Mouse (Mus musculus) forebrain, embryonic 11.5 days (tissue): Measurements from ENCODE around the gene Itih1. TPM values are rescaled to one million over a fixed set of nuclear protein-coding genes. Genes with fewer than 3 reads are reported as not detected.

ENCODE experiments used
- ATAC-seq: fragments of 200-750 bp; cut with Nextera tagmentation; replicated peaks from 2 replicates; pipeline ENCODE4 v1.8.0; 2017; ENCODE audit warnings: moderate TSS enrichment; ENCODE audit not compliant: low FRiP score
- DNase-seq: peaks from one replicate; pipeline ENCODE4 v3.0.0-alpha.2; 2017; ENCODE audit warnings: low spot score
- H3K27ac ChIP-seq: fragments of 300-500 bp; sonication (generic); 2 replicates; pipeline ENCODE4 v1.5.1; 2014; ENCODE audit warnings: low read depth, low read length
- H3K27me3 ChIP-seq: fragments of 300-500 bp; sonication (generic); 2 replicates; pipeline ENCODE4 v1.6.1; 2014; ENCODE audit warnings: mild to moderate bottlenecking, low read length, mixed read lengths; ENCODE audit not compliant: control insufficient read depth, insufficient read depth
- H3K36me3 ChIP-seq: fragments of 300-500 bp; sonication (generic); 2 replicates; pipeline ENCODE4 v1.6.1; 2014; ENCODE audit warnings: mild to moderate bottlenecking, low read length, moderate library complexity, mixed read lengths; ENCODE audit not compliant: control insufficient read depth, insufficient read depth
- H3K4me1 ChIP-seq: fragments of 300-500 bp; sonication (generic); replicated peaks from 2 replicates; pipeline ENCODE4 v1.6.1; 2014; ENCODE audit warnings: low read length, mixed read lengths; ENCODE audit not compliant: control insufficient read depth, insufficient read depth
- H3K4me2 ChIP-seq: fragments of 300-500 bp; sonication (generic); 2 replicates; pipeline ENCODE4 v1.6.1; 2014; ENCODE audit warnings: low read depth, mild to moderate bottlenecking, low read length, moderate library complexity, mixed read lengths; ENCODE audit not compliant: severe bottlenecking
- H3K4me3 ChIP-seq: fragments of 300-500 bp; sonication (generic); 2 replicates; pipeline ENCODE4 v1.5.1; 2014; ENCODE audit warnings: low read depth, low read length
- H3K9ac ChIP-seq: fragments of 300-500 bp; sonication (generic); 2 replicates; pipeline ENCODE4 v1.6.1; 2014; ENCODE audit warnings: low read length
- H3K9me3 ChIP-seq: fragments of 300-500 bp; sonication (generic); 2 replicates; pipeline ENCODE4 v1.6.1; 2016; ENCODE audit warnings: low read length, mixed read lengths; ENCODE audit not compliant: control insufficient read depth
- WGBS: fragments of 180-500 bp; shearing (Covaris S2); extraction: QIAGEN DNeasy Blood & Tissue Kit; methylation state at CpG from one replicate; pipeline ENCODE4 v1.1.7; 2014; 5-methylcytosine and 5-hydroxymethylcytosine counted together
- polyA plus RNA-seq: library from polyadenylated mRNA; unstranded; fragments of >200 nt; fragmentation: Nextera tagmentation; extraction: Ambion mirVana; gene quantifications from 2 replicates; pipeline ENCODE4 v1.2.1, GENCODE M21; 2014

The Itih1 gene
- polyA plus RNA-seq, 1 experiment from 2014 or later = not detected

- 70% methylated on average over 11 of the region's 11 CpGs for whole genome bisulfite sequencing
- H3K36me3 ChIP-seq = no peaks in the 10 kb centered on the region
- H3K9me3 ChIP-seq = no peaks in the 10 kb centered on the region
- no peak overlapping the region for H3K4me2 ChIP-seq
- DNase-seq (peak; percentile 75), ATAC-seq (no peak)
- H3K27ac ChIP-seq = no peak overlapping the region
- no peak overlapping the region for H3K9ac ChIP-seq
- no peaks in the 10 kb centered on the region for H3K4me1 ChIP-seq
- H3K27me3 ChIP-seq = no peaks in the 10 kb centered on the region
- H3K4me3 ChIP-seq = no peak overlapping the region
Observed at GRCm38 (mm10) chr14:30943860-30944674, 978 bp upstream of the Itih1 start.

- Histone ChIP-seq H3K9me3 (no peaks in the 10 kb centered on the region), H3K4me3 (no peak overlapping the region), H3K4me1 (no peaks in the 10 kb centered on the region), H3K9ac (no peak overlapping the region), H3K4me2 (no peak overlapping the region), H3K36me3 (no peaks in the 10 kb centered on the region), H3K27ac (no peak overlapping the region), H3K27me3 (no peaks in the 10 kb centered on the region)
- WGBS = 98% methylated on average over 4 of the region's 4 CpGs
- ATAC-seq (no peak), DNase-seq (peak; percentile 24)
Observed at GRCm38 (mm10) chr14:30942254-30942653, 835 bp downstream of the Itih1 start.

GRCm38 (mm10) chr14:30933351-30933750, 9.7 kb downstream of the Itih1 start:
- ATAC-seq (no peak), DNase-seq (no peak)
- H3K4me3 ChIP-seq = no peak overlapping the region
- no peak overlapping the region for H3K4me2 ChIP-seq
- no peaks in the 10 kb centered on the region for H3K9me3 ChIP-seq
- H3K9ac ChIP-seq = no peak overlapping the region
- no peak overlapping the region for H3K27ac ChIP-seq
- H3K4me1 ChIP-seq = no peaks in the 10 kb centered on the region
- no peaks in the 10 kb centered on the region for H3K36me3 ChIP-seq
- 91% methylated on average over 9 of the region's 9 CpGs for WGBS
- H3K27me3 ChIP-seq = no peaks in the 10 kb centered on the region

- no peak for ATAC-seq
- no peaks in the 10 kb centered on the region for H3K36me3 ChIP-seq
- H3K9ac ChIP-seq = no peak overlapping the region
- no peaks in the 10 kb centered on the region for H3K9me3 ChIP-seq
- H3K4me1 ChIP-seq = no peaks in the 10 kb centered on the region
- WGBS = 89% methylated on average over 4 of the region's 4 CpGs
- H3K4me2 ChIP-seq = no peak overlapping the region
- H3K27ac ChIP-seq = no peak overlapping the region
- no peak overlapping the region for H3K4me3 ChIP-seq
- no peaks in the 10 kb centered on the region for H3K27me3 ChIP-seq
- DNase-seq = no peak
Observed at GRCm38 (mm10) chr14:30930386-30930785, 12.7 kb downstream of the Itih1 start.

GRCm38 (mm10) chr14:30925492-30925891, 17.6 kb downstream of the Itih1 start:
- 94% methylated on average over 3 of the region's 3 CpGs for WGBS

GRCm38 (mm10) chr14:30923375-30924105, 19.5 kb downstream of the Itih1 start, which contains the start of gene Itih3:
Gene Itih3, minus strand, starts transcription at chr14:30923760.
- DNase-seq (no peak), ATAC-seq (no peak)
- H3K27ac ChIP-seq = no peak within 1 kb of the TSS
- no peaks in the 10 kb centered on the region for H3K27me3 ChIP-seq
- no peaks in the 10 kb centered on the region for H3K36me3 ChIP-seq
- WGBS = 76% methylated on average over 6 of the region's 6 CpGs
- no peaks in the 10 kb centered on the region for H3K9me3 ChIP-seq
- no peak within 1 kb of the TSS for H3K4me3 ChIP-seq
- no peak within 1 kb of the TSS for H3K4me2 ChIP-seq
- no peak within 1 kb of the TSS for H3K9ac ChIP-seq
- H3K4me1 ChIP-seq = no peaks in the 10 kb centered on the region

More at GRCm38 (mm10) chr14:30925492-30925891, 17.6 kb downstream of the Itih1 start:
- H3K4me2 ChIP-seq = no peak overlapping the region
- H3K9ac ChIP-seq = no peak overlapping the region
- no peak overlapping the region for H3K4me3 ChIP-seq
- ATAC-seq (no peak), DNase-seq (no peak)
- H3K36me3 ChIP-seq = no peaks in the 10 kb centered on the region
- H3K4me1 ChIP-seq = no peaks in the 10 kb centered on the region
- no peaks in the 10 kb centered on the region for H3K9me3 ChIP-seq
- H3K27me3 ChIP-seq = no peaks in the 10 kb centered on the region
- H3K27ac ChIP-seq = no peak overlapping the region

GRCm38 (mm10) chr14:30922053-30922670, 20.9 kb downstream of the Itih1 start:
- H3K4me1 ChIP-seq = no peaks in the 10 kb centered on the region
- no peak overlapping the region for H3K9ac ChIP-seq
- WGBS = 79% methylated on average over 8 of the region's 8 CpGs
- no peaks in the 10 kb centered on the region for H3K27me3 ChIP-seq
- DNase-seq = no peak
- H3K27ac ChIP-seq = no peak overlapping the region
- H3K4me2 ChIP-seq = no peak overlapping the region
- no peak for ATAC-seq
- no peaks in the 10 kb centered on the region for H3K9me3 ChIP-seq
- H3K4me3 ChIP-seq = no peak overlapping the region
- H3K36me3 ChIP-seq = no peaks in the 10 kb centered on the region

GRCm38 (mm10) chr14:30916516-30916915, 26.6 kb downstream of the Itih1 start:
- Histone ChIP-seq H3K4me2 (no peak overlapping the region), H3K27me3 (no peaks in the 10 kb centered on the region), H3K9me3 (no peaks in the 10 kb centered on the region), H3K4me1 (no peaks in the 10 kb centered on the region), H3K27ac (no peak overlapping the region), H3K4me3 (no peak overlapping the region), H3K9ac (no peak overlapping the region), H3K36me3 (no peaks in the 10 kb centered on the region)
- ATAC-seq = no peak
- WGBS = 80% methylated on average over 1 of the region's 1 CpGs
- DNase-seq = no peak
